Mouse (Mus musculus) left cerebral cortex, adult 9 months (tissue): ENCODE measurements around the gene Cldn24.
A peak's percentile ranks its signal among the peaks of the same experiment; 100 is the strongest.
"Not testable (repeated sequence)": the region's sequence is repeated elsewhere in the genome, so short reads cannot be mapped to it uniquely, and the experiment has no call there.

Experiments used
- DNase-seq, 2 experiments: peaks; one replicate each; pipeline ENCODE4 v3.0.0; 2022; ENCODE audit warnings: low spot score in 2 of 2

The Cldn24 gene

GRCm38 (mm10) chr8:47821843-47822242 is at the start of gene Cldn24:
Cldn24 (plus strand) TSS chr8:47822143.
- DNase-seq = no peak

GRCm38 (mm10) chr8:47772986-47773385 is 49.0 kb upstream of the Cldn24 start:
- DNase-seq = no peak

GRCm38 (mm10) chr8:47777415-47777814 is 44.5 kb upstream of the Cldn24 start:
- no peak for DNase-seq

- DNase-seq = no peak
Observed at GRCm38 (mm10) chr8:47779589-47779988, 42.4 kb upstream of the Cldn24 start.

- DNase-seq = no peak
Observed at GRCm38 (mm10) chr8:47781881-47782280, 40.1 kb upstream of the Cldn24 start.

GRCm38 (mm10) chr8:47783544-47783943 is 38.4 kb upstream of the Cldn24 start:
- no peak for DNase-seq

GRCm38 (mm10) chr8:47783944-47784343 is 38.0 kb upstream of the Cldn24 start:
- peak; percentile 30 to 71 for DNase-seq

GRCm38 (mm10) chr8:47784436-47784835 is 37.5 kb upstream of the Cldn24 start:
- DNase-seq = no peak

GRCm38 (mm10) chr8:47786323-47786722 is 35.6 kb upstream of the Cldn24 start:
- DNase-seq = no peak

- no peak for DNase-seq
Observed at GRCm38 (mm10) chr8:47787705-47788104, 34.2 kb upstream of the Cldn24 start.

- DNase-seq = no peak
Observed at GRCm38 (mm10) chr8:47791986-47792385, 30.0 kb upstream of the Cldn24 start.

- no peak for DNase-seq
Observed at GRCm38 (mm10) chr8:47799438-47799837, 22.5 kb upstream of the Cldn24 start.

- DNase-seq = no peak
Observed at GRCm38 (mm10) chr8:47802349-47802748, 19.6 kb upstream of the Cldn24 start.

GRCm38 (mm10) chr8:47804262-47804661 is 17.7 kb upstream of the Cldn24 start:
- DNase-seq = no peak

- no peak for DNase-seq
Observed at GRCm38 (mm10) chr8:47809970-47810665, 11.8 kb upstream of the Cldn24 start.

- DNase-seq = no peak
Observed at GRCm38 (mm10) chr8:47810666-47811015, 11.3 kb upstream of the Cldn24 start.

GRCm38 (mm10) chr8:47811221-47811620 is 10.7 kb upstream of the Cldn24 start:
- no peak for DNase-seq

- no peak for DNase-seq
Observed at GRCm38 (mm10) chr8:47819034-47819433, 2.9 kb upstream of the Cldn24 start.

- no peak for DNase-seq
Observed at GRCm38 (mm10) chr8:47820914-47821772, 800 bp upstream of the Cldn24 start.

- DNase-seq = not testable (repeated sequence)
Observed at GRCm38 (mm10) chr8:47822541-47822940, 598 bp downstream of the Cldn24 start.

- no peak for DNase-seq
Observed at GRCm38 (mm10) chr8:47823777-47824176, 1.8 kb downstream of the Cldn24 start.

- DNase-seq = no peak
Observed at GRCm38 (mm10) chr8:47824182-47824581, 2.2 kb downstream of the Cldn24 start, which contains the start of gene Cldn22. Cldn22 (plus strand) TSS chr8:47824482.

GRCm38 (mm10) chr8:47825596-47825995 is 3.7 kb downstream of the Cldn24 start:
- DNase-seq = no peak
